Mouse (Mus musculus): Measurements from ENCODE around the gene Nat9. TPM values are rescaled to one million over a fixed set of nuclear protein-coding genes. Genes with fewer than 3 reads are reported as not detected.

Nat9 gene
- total RNA-seq, 1 experiment from 2014 or later: 39.9 TPM

DNA sequence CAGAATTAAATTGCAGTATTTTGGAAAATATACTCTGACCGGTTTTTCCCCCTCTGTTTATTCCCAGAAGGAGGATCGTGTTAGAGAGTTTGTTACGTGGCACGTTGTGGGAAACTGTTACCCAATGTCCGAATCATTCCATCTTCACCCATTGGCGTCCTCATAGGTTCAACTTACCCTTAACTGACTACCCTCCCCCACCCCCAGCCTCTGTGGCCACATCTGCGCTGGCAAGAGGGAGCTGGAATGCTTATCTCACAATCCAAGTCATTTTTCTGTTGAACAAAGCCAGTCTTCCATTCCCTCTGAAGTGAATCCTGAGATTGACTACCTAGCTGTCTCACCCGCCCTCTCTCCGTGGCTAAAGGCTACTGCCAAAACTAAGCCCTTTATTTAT lies 25.5 kb downstream of the Nat9 start:
- ATAC-seq (replicated peaks; ENCODE audit: insufficient number of reproducible peaks, low FRiP score, low TSS enrichment, poor library complexity, severe bottlenecking): no peak

GRCm38 (mm10) chr11:115161578-115162204 lies 26.0 kb downstream of the Nat9 start:
- no peak for ATAC-seq (replicated peaks; ENCODE audit: insufficient number of reproducible peaks, low FRiP score, low TSS enrichment, poor library complexity, severe bottlenecking)

DNA sequence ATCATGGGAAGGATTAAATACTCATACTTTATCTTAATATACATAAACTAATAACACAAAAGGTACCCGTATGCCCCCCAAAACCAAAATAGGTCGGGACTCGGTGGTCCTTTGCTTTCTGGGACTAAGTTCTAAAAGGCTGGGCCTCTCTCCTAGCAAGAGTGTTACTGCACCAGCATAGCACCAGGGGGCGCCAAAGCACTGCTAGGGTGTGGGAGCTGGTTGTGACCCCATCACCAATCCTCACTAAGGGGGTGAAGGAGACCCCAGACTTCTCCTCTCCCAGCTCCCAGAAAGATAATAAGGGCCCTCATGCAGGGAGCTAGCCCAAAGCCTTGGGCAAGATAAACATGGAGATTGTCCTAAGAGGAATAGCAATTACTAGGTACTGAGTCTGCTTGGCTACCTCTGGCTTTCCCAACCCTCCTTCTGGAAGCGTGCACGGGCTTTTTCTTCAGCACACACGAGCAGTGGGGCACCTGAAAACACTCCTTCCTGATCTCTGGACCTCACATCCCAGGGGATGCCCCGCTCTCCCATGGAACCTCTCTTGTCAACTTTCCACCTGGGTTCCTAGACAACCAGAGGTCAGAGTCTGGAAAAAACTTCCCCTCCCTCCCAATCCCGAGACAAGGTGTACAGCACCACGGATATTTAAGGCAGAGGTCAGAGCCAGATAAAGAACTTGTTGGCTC lies 26.6 kb downstream of the Nat9 start:
- ATAC-seq (replicated peaks; ENCODE audit: insufficient number of reproducible peaks, low FRiP score, low TSS enrichment, poor library complexity, severe bottlenecking): no peak; the same call in 1 of the 2 replicates

DNA sequence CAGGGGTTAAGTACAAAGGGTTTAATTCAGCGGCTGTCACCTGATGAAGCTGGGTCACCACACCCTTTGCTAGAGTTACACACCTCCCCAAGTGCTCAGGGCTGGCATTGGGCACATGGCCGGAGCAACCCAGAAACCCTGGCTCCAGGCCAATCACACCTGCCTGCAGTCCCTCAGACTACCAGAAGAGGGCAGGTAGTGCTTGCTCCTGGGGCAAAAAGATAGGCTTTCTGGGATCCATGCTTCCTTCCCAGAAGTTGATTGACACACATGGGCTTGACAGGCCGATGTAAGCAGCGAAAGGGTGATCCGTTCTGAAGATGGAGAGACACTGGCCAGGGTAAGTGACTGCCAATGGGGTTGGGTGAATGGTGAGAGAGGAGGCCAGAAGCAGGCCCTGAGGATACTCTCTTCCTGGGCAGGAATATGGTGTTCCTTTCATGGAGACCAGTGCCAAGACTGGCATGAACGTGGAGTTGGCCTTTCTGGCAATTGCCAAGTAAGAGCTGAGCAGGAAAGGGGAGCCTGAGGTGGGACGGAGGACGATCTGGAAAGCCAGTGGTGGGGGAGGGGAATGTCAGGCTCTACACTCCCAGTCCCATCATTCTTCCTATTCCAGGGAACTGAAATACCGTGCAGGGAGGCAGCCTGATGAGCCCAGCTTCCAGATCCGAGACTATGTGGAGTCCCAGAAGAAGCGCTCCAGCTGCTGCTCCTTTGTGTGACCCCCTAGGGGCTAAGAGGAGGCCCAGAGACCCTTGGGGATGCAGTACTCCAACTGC lies 27.5 kb downstream of the Nat9 start:
- no peak for ATAC-seq (replicated peaks; ENCODE audit: insufficient number of reproducible peaks, low FRiP score, low TSS enrichment, poor library complexity, severe bottlenecking)

DNA sequence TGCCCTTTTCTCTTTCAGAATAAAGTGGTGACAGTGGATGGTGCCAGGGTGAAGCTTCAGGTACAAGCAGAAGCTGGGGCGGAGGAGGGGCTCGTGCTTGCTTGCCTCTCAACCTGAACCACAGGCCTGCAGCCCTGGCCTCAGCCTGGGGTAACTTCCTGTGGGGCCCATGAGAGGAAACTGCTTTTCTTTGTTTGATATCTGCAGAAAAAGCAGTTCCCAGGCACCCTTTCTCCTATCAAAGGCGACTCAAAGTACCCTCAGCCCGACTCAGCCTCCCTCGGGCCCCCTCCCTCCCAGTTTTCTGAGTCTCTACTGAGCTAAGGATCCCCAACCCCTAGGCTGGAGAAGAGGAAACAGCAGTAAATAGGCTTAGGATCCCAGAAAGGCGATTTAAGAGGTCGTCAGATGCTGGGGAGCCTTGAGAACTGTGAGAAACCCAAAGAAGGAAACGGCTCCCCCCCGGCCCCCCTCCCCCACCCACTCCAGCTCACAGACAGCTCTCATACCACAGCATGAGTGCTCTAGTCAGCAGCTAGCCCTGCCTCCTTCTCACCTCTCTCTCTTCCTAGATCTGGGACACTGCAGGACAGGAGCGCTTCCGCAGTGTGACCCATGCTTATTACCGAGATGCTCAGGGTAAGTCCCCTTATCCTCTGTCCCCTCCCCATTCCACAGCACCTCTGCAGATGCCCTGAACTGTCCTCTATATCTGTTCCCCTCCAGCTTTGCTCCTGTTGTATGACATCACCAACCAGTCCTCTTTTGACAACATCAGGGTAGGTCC lies 29.5 kb downstream of the Nat9 start:
- ATAC-seq (replicated peaks; ENCODE audit: insufficient number of reproducible peaks, low FRiP score, low TSS enrichment, poor library complexity, severe bottlenecking): no peak

- no peak for ATAC-seq (replicated peaks; ENCODE audit: insufficient number of reproducible peaks, low FRiP score, low TSS enrichment, poor library complexity, severe bottlenecking)
These were observed 32.5 kb downstream of the Nat9 start for GRCm38 (mm10) chr11:115155053-115155634.

- peak; percentile 71 for ATAC-seq (replicated peaks; ENCODE audit: insufficient number of reproducible peaks, low FRiP score, low TSS enrichment, poor library complexity, severe bottlenecking)
These were observed 33.9 kb downstream of the Nat9 start for GRCm38 (mm10) chr11:115153699-115154292.

DNA sequence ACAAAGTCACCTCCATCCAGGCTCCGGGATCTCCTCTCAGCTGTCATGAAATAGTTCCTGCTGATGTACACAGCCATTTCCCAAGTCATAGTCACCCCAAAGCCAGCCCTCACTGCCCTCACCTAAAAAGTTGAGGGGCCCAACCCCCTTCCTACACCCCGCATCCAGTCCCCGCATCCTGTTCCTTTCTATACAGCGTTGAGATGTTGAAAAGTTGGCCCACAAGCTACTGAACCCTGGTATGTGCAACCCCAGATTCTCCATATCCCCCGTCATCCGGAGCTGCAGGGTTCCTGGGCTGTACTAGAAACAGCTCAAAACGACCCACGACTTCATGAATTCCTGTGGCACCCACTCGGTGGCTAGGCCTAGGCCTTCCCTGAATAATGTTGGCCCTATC lies 34.6 kb downstream of the Nat9 start:
- ATAC-seq (replicated peaks; ENCODE audit: insufficient number of reproducible peaks, low FRiP score, low TSS enrichment, poor library complexity, severe bottlenecking): no peak

GRCm38 (mm10) chr11:115151755-115152429 lies 35.8 kb downstream of the Nat9 start:
- no peak for ATAC-seq (replicated peaks; ENCODE audit: insufficient number of reproducible peaks, low FRiP score, low TSS enrichment, poor library complexity, severe bottlenecking)

- no peak for ATAC-seq (replicated peaks; ENCODE audit: insufficient number of reproducible peaks, low FRiP score, low TSS enrichment, poor library complexity, severe bottlenecking)
These were observed 36.9 kb downstream of the Nat9 start for GRCm38 (mm10) chr11:115150741-115151254.

DNA sequence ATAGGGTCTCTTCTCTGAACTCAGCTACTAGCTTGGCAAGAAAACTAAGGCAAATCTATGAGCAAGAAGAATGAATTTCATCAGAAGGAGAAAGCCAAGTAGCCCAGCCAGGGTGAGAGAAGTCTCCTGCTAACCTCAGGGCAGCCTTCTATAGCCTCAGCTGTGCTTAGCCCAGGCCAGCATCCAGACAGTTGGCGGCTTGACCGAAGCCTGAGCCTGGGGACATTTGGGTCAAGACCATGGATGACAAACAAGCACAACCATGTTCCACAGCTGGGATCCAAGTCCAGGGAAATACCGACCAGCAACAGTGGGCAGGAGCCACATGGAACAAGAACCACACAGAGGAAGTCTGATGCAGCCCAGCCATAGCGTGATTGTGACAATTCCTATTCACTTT lies 39.8 kb downstream of the Nat9 start:
- no peak for ATAC-seq (replicated peaks; ENCODE audit: insufficient number of reproducible peaks, low FRiP score, low TSS enrichment, poor library complexity, severe bottlenecking)

DNA sequence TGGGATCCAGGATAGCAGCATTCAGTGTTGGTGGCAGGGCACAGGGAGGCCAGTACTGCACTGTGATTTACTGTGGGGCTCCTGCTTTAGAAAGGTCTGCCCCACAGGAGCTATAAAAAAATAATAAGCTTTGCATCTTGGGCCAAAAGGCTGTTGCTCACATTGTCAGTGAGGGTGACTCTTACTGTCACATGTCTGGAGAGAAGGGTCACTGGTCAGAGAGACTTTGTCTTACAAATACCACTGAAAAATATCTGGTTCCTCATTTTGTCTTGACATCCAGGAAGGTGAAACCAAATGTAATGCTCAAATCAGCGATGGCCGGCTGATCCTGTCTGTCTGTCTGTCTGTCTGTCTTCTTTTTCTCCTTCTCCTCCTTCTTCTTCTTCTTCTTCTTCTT lies 45.7 kb downstream of the Nat9 start:
- peak; percentile 69 for ATAC-seq (replicated peaks; ENCODE audit: insufficient number of reproducible peaks, low FRiP score, low TSS enrichment, poor library complexity, severe bottlenecking)

DNA sequence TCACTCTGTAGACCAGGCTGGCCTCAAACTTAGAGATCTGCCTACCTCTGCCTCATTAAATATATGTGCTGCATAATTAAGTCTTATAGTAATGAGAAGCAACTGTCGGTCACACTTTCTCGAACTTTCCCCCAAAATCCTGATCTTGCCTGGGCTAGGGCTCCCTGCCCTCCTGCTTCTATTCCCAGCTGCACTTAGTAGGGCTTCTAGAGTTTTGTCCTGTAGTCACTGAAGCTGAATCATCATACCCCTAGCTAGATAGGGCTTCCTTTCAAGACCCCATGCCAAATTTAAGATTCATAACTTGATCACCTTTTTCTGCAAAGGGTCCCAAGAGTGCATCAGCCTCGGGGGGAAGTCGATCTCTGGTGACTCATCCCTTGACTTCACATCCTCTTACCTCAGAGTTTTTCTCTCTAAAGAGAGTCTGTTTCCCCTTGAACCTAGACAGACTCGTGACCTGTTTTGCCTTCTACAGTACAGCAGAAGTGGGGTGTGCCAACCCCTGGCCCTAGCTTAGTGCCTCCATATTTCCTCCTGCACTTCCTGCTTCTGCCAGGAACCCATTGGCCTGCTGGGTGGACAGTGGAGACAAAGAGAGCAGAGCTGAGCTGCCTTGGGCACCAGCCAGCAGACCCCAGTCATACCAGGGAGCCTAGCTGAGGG lies 48.9 kb downstream of the Nat9 start:
- ATAC-seq (replicated peaks; ENCODE audit: insufficient number of reproducible peaks, low FRiP score, low TSS enrichment, poor library complexity, severe bottlenecking): peak; percentile 92

GRCm38 (mm10) chr11:115133800-115134199 lies 53.9 kb downstream of the Nat9 start, which contains the start of gene Cd300lf:
Gene Cd300lf (minus strand): TSS chr11:115133992.
- ATAC-seq (replicated peaks; ENCODE audit: insufficient number of reproducible peaks, low FRiP score, low TSS enrichment, poor library complexity, severe bottlenecking): peak; percentile 99

Data from monocyte, adult 5-6 weeks (primary cell).